Mouse (Mus musculus) heart, embryonic 13.5 days (tissue): ENCODE data around the gene Krt81. TPM values are rescaled to one million over a fixed set of nuclear protein-coding genes. Genes with fewer than 3 reads are reported as not detected.

Source experiments
- ATAC-seq: fragments of 200-750 bp; cut with Nextera tagmentation; 2 replicates; pipeline ENCODE4 v1.8.0; 2017; ENCODE audit warnings: moderate TSS enrichment; ENCODE audit not compliant: insufficient number of reproducible peaks, low FRiP score, low TSS enrichment; ENCODE audit errors: extremely low read depth
- H3K27ac ChIP-seq: fragments of 300-500 bp; sonication (generic); replicated peaks from 2 replicates; pipeline ENCODE4 v1.5.1; 2015; ENCODE audit warnings: moderate library complexity, mild to moderate bottlenecking, inconsistent platforms
- H3K27me3 ChIP-seq: fragments of 300-500 bp; sonication (generic); replicated peaks from 2 replicates; pipeline ENCODE4 v1.6.1; 2015; ENCODE audit warnings: mild to moderate bottlenecking, inconsistent platforms
- H3K36me3 ChIP-seq: fragments of 300-500 bp; sonication (generic); 2 replicates; pipeline ENCODE4 v1.6.1; 2015; ENCODE audit warnings: mild to moderate bottlenecking, inconsistent platforms
- H3K4me1 ChIP-seq: fragments of 300-500 bp; sonication (generic); 2 replicates; pipeline ENCODE4 v1.6.1; 2015; ENCODE audit warnings: inconsistent platforms
- H3K4me2 ChIP-seq: fragments of 300-500 bp; sonication (generic); 2 replicates; pipeline ENCODE4 v1.6.1; 2015; ENCODE audit warnings: inconsistent platforms, mild to moderate bottlenecking, moderate library complexity
- H3K4me3 ChIP-seq: fragments of 300-500 bp; sonication (generic); 2 replicates; pipeline ENCODE4 v1.5.1; 2015; ENCODE audit warnings: moderate library complexity, mild to moderate bottlenecking, inconsistent platforms
- H3K9ac ChIP-seq: fragments of 300-500 bp; sonication (generic); 2 replicates; pipeline ENCODE4 v1.6.1; 2015; ENCODE audit warnings: inconsistent platforms, mild to moderate bottlenecking, moderate library complexity
- H3K9me3 ChIP-seq: fragments of 300-500 bp; sonication (generic); 2 replicates; pipeline ENCODE4 v1.6.1; 2016; ENCODE audit warnings: inconsistent platforms
- WGBS: fragments of 180-500 bp; shearing (Covaris S2); methylation state at CpG from one replicate; pipeline ENCODE4 v1.1.7; 2015; ENCODE audit warnings: mixed read lengths; 5-methylcytosine and 5-hydroxymethylcytosine counted together
- polyA plus RNA-seq: library from polyadenylated mRNA; unstranded; fragments of >200 nt; fragmentation: Nextera tagmentation; extraction: Ambion mirVana; gene quantifications from 2 replicates; pipeline ENCODE4 v1.2.1, GENCODE M21; 2015

Gene Krt81
- polyA plus RNA-seq, 1 experiment from 2014 or later: not detected

DNA sequence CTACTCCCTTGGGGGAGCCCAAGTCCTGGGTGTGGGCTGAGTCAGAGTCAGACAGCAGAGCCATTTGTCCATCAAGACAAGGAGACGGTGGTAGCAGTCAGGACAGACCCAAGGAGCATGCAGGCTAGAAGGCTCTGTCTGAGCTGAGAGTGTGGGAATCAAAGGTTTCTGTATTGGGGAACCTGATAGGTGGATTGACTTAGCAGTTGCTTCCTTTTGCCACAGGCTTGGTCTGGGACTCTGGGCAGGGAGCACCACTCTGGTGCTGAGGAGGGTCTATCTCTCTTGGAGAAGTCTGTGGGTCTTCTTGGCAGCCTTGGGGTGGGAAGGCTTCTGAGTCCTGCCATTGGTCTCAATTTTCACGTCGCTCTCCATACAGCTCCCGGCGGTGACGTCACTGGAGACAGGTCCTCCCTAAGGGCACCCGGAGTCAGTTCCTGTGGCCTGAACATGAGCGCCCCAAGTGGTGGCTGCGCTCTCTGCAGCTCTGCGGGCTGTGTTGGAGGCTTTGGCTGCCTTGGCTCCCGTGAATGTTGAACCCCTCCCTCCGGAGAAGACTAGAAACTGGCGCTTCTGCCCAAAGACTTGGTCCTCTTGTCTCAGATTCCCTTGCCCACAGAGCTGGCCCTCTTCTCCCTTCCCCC, 10.3 kb downstream of the Krt81 start:
- Histone ChIP-seq H3K9me3 (peaks cover 4% of the 10 kb centered on the region; the same call in 1 of the 2 replicates), H3K9ac (no peak overlapping the region), H3K27me3 (peaks cover 12% of the 10 kb centered on the region; the same call in 1 of the 2 replicates), H3K4me1 (peaks cover 6% of the 10 kb centered on the region; the same call in 1 of the 2 replicates), H3K4me3 (no peak overlapping the region), H3K4me2 (peak overlapping the region; percentile 42), H3K27ac (no peak overlapping the region), H3K36me3 (no peaks in the 10 kb centered on the region)
- WGBS: 6% methylated on average over 13 of the region's 13 CpGs
- ATAC-seq: no peak

DNA sequence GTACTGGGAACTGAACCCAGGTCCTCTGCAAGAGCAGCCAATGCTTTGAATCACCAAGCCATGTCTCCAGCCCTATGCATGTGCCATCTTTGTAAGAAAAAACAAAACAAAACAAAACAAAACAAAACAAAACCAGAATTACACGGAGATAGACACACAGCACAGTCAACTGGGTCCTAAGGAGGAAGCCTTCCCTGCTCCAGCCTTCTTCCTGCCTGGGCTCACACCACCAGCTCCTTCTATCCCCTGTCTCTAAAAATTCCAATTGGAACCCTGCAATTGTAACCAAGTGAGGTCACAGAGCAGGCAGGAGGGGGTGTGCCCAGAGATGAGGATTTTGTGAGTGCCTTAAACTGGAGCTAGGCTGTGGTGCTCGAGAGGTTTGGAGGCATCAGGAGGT, 16.1 kb downstream of the Krt81 start, which contains the start of gene Krt88:
TSS of gene Krt88 (plus strand) at position 301 of the 400 bp plus-strand sequence.
- H3K4me2 ChIP-seq: peak within 1 kb of the TSS; percentile 26; the same call in 1 of the 2 replicates
- no peaks in the 10 kb centered on the region for H3K9me3 ChIP-seq
- ATAC-seq: no peak
- no peak within 1 kb of the TSS for H3K4me3 ChIP-seq
- H3K4me1 ChIP-seq: no peaks in the 10 kb centered on the region
- H3K36me3 ChIP-seq: no peaks in the 10 kb centered on the region
- H3K27me3 ChIP-seq: peaks cover 10% of the 10 kb centered on the region; the same call in 1 of the 2 replicates
- 57% methylated on average over 2 of the region's 2 CpGs for WGBS
- no peak within 1 kb of the TSS for H3K27ac ChIP-seq
- no peak within 1 kb of the TSS for H3K9ac ChIP-seq

DNA sequence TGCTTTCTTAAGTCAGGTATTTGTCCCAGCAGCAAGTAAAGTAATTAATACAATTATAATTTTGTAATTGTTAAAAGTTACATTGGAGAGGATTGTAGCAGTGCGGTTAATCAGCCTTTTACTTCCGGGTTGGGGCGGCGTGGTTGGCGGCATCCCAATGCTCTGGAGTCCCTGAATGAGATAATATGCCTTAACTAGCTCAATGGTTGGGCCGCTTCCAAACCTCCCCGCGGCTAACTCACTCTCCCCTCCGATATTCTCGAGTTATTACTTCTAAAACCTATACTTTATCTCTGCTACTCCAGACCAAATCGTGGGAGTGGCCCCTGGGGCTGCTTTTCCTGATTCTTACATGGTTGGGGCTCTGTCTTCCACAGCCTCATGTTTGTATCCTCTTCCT, 17.0 kb downstream of the Krt81 start:
- Histone ChIP-seq H3K4me3 (no peak overlapping the region), H3K4me1 (no peaks in the 10 kb centered on the region), H3K36me3 (no peaks in the 10 kb centered on the region), H3K27ac (no peak overlapping the region), H3K9me3 (no peaks in the 10 kb centered on the region), H3K9ac (no peak overlapping the region), H3K4me2 (peak overlapping the region; percentile 26; the same call in 1 of the 2 replicates), H3K27me3 (peaks cover 13% of the 10 kb centered on the region; the same call in 1 of the 2 replicates)
- no peak for ATAC-seq
- WGBS: 52% methylated on average over 11 of the region's 11 CpGs

DNA sequence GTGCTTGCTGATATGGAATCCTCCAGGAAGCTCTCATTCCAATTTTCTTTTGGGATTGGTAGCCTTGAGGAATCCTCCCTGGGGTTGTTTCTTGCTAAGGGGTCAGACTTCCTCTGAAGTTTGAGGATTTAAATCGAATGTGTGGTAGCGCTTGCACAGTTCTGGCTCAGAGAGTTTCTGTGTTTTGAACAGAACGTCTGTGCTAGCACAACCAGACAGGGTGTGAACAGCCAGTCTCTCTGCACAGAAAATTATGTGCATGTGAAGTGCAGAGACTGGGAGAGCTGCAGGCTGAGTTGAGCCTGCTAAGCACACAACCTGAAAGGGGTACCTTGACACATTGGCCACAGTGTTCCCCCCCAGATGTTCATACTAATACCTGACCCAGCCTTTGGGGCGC, 22.7 kb downstream of the Krt81 start:
- Histone ChIP-seq H3K9me3 (no peaks in the 10 kb centered on the region), H3K4me3 (no peak overlapping the region), H3K36me3 (no peaks in the 10 kb centered on the region), H3K4me2 (no peak overlapping the region), H3K9ac (no peak overlapping the region), H3K27me3 (peaks cover 68% of the 10 kb centered on the region), H3K4me1 (peaks cover 5% of the 10 kb centered on the region), H3K27ac (no peak overlapping the region)
- no peak for ATAC-seq
- 61% methylated on average over 4 of the region's 4 CpGs for whole genome bisulfite sequencing

DNA sequence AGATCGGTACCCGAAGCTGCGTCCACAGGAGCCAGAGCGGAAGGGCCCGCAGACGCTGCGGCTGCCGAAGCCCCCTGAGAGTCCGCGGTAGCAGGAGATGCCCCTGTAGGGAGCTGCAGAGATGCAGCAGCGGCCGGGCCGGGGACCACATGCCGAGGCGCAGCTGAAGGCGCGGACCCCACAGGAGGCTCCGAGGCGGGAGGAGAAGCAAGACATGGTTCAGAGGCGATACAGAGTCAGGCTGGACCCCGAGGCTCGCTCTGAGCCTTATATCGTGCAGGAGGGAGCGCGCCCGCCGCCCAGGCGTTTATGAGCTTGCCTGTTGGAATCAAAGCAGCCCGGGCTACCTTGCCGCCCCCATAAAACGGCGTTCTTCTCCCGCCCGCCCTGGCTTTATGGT, 25.0 kb downstream of the Krt81 start, which contains the start of gene Krt87:
TSS of gene Krt87 (minus strand) at position 250 of the 400 bp plus-strand sequence.
- peak within 1 kb of the TSS; percentile 40; the same call in 1 of the 2 replicates for H3K9ac ChIP-seq
- peaks cover 5% of the 10 kb centered on the region for H3K4me1 ChIP-seq
- H3K27ac ChIP-seq: no peak within 1 kb of the TSS
- 3% methylated on average over 34 of the region's 34 CpGs for WGBS
- peak within 1 kb of the TSS; percentile 35 for H3K4me3 ChIP-seq
- H3K27me3 ChIP-seq: peaks cover 78% of the 10 kb centered on the region
- H3K36me3 ChIP-seq: no peaks in the 10 kb centered on the region
- H3K4me2 ChIP-seq: peak within 1 kb of the TSS; percentile 58
- no peaks in the 10 kb centered on the region for H3K9me3 ChIP-seq
- no peak for ATAC-seq

DNA sequence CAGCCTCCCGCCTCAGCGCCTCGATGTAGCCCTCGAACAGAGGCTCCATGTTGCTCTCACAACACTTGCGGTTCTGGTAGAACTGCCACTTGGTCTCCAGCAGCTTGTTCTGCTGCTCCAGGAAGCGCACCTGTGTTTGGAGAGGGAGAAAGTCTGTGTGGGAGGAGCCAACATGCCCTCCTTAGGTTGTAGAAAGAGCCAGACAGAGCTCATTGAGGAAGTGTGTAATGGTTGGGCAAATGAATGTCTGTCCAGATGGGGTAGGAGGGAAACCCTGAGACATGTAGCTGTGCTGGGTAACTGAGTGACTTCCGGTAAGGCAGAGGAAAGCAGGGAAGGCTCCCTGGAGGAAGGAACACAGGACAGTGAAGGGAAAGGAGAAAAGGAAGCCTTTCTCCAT, 26.9 kb downstream of the Krt81 start:
- 77% methylated on average over 7 of the region's 7 CpGs for WGBS
- Histone ChIP-seq H3K27me3 (peaks cover 71% of the 10 kb centered on the region), H3K4me3 (no peak overlapping the region), H3K9ac (no peak overlapping the region), H3K9me3 (no peaks in the 10 kb centered on the region), H3K4me1 (peaks cover 5% of the 10 kb centered on the region), H3K27ac (no peak overlapping the region), H3K36me3 (no peaks in the 10 kb centered on the region), H3K4me2 (no peak overlapping the region)
- ATAC-seq: no peak

DNA sequence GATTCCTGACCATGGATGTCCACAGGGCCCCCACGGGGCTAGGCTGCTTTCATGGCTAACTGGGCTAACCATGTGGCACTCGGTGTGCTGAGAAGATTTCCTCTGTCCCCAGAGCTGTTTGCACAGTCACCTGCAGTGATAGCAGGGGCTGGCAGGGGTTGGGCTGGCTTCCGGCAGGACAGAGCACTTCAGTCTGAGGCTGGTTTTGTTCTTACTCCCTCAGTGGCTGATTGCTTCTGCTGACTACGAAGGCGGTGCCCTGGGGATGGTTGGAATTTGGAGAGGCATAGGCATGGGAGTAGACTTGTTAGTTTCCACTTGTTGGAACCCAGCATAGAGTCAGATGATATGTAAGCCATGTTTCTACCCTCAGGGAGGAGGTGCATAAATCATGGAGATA, 38.6 kb downstream of the Krt81 start:
- Histone ChIP-seq H3K4me1 (0 out of 2 replicates have a peak, but pooled peaks cover 3% of the 10 kb centered on the region), H3K36me3 (no peaks in the 10 kb centered on the region), H3K4me3 (no peak overlapping the region), H3K4me2 (no peak overlapping the region), H3K27ac (no peak overlapping the region), H3K9ac (no peak overlapping the region), H3K27me3 (peaks cover 26% of the 10 kb centered on the region), H3K9me3 (no peaks in the 10 kb centered on the region)
- ATAC-seq: no peak
- WGBS: 18% methylated on average over 5 of the region's 5 CpGs

DNA sequence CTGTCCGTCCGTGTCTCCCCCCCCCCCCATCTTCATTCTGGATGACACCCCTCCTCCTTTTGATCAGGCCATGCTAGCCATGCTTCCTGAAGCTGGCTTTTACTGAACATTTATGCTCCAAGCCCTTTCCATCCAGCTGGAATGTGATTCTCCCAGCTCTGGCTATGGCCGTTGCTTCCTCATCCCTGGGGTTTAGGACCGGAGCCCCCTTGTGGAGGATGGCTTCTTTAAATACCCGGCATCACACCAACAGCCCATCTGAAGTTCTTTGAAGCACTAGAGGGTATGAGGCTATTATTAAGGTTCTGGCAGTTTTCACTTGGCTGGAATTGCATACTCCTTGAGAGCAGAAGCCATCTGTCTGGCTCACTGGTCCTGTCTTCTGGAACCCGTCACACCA, 42.6 kb downstream of the Krt81 start:
- H3K27ac ChIP-seq: no peak overlapping the region
- 0 out of 2 replicates have a peak, but pooled peaks cover 3% of the 10 kb centered on the region for H3K4me1 ChIP-seq
- no peak overlapping the region for H3K9ac ChIP-seq
- H3K36me3 ChIP-seq: no peaks in the 10 kb centered on the region
- no peak overlapping the region for H3K4me3 ChIP-seq
- ATAC-seq: no peak
- H3K9me3 ChIP-seq: no peaks in the 10 kb centered on the region
- H3K4me2 ChIP-seq: no peak overlapping the region
- 47% methylated on average over 6 of the region's 6 CpGs for WGBS
- peaks cover 16% of the 10 kb centered on the region for H3K27me3 ChIP-seq

DNA sequence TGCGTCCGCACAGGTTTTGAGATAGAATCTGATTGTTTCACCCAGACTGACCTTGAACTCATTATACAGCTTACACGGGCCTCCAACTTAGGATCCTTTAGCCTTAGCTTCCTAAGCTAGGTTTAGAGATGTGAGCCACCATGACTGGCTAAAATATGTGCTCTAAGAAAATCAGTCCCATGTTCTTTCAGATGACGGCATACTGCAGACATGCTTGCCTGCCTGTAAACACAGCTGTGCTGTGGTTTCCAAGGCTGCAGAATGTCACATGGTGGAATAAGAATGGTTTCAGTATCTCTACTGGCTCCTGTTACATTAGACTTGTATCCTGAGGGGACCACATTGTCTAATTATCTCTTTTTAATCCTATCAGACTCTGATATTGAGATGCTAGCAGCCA, 44.6 kb downstream of the Krt81 start:
- WGBS: 81% methylated on average over 4 of the region's 4 CpGs
- Histone ChIP-seq H3K4me3 (no peak overlapping the region), H3K27ac (no peak overlapping the region), H3K27me3 (peaks cover 25% of the 10 kb centered on the region), H3K9me3 (no peaks in the 10 kb centered on the region), H3K9ac (no peak overlapping the region), H3K36me3 (no peaks in the 10 kb centered on the region), H3K4me2 (no peak overlapping the region), H3K4me1 (no peaks in the 10 kb centered on the region)
- ATAC-seq: no peak

DNA sequence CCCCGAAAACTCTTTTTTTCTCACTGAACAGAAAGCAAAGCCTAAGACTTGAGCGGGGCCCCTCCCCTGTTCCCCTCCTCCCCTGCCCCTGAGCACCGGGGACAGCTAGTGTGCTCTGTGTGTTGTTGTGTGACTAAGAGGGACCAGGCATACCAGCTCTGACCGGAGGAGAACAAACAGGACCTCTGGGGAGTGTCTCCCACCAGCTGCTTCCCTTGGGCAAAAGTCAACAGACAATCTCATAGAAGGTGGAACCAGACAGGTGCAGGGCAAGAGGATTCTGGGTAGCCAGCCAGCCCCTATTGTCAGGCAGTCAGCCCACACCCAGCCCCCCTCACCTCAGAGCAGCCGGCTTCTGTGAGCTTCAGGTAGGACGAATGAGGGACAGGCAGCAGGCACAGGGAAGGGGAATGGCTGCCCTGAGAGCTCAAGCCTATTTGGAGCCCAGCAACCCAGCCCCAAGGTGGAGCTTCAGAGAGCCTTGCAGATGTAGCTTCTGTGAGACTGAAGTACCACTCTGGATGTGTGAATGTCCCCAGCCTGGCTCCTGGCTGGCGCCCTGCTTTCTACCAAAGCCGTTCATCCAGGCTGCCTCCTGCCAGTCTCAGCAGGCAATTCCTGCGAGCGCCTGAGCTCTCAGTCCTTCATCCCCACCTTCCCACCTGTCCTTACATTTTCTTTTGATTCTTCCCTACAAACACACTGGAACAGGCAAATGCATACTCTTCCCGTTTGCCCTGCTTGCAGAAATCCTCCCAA, 48.6 kb downstream of the Krt81 start:
- WGBS: 43% methylated on average over 11 of the region's 11 CpGs
- Histone ChIP-seq H3K9ac (0 out of 2 replicates have a peak overlapping the region, but pooled peaks have one; percentile 10), H3K4me2 (no peak overlapping the region), H3K4me3 (no peak overlapping the region), H3K9me3 (no peaks in the 10 kb centered on the region), H3K27me3 (peaks cover 45% of the 10 kb centered on the region), H3K27ac (no peak overlapping the region), H3K4me1 (peaks cover 12% of the 10 kb centered on the region), H3K36me3 (no peaks in the 10 kb centered on the region)
- no peak for ATAC-seq

DNA sequence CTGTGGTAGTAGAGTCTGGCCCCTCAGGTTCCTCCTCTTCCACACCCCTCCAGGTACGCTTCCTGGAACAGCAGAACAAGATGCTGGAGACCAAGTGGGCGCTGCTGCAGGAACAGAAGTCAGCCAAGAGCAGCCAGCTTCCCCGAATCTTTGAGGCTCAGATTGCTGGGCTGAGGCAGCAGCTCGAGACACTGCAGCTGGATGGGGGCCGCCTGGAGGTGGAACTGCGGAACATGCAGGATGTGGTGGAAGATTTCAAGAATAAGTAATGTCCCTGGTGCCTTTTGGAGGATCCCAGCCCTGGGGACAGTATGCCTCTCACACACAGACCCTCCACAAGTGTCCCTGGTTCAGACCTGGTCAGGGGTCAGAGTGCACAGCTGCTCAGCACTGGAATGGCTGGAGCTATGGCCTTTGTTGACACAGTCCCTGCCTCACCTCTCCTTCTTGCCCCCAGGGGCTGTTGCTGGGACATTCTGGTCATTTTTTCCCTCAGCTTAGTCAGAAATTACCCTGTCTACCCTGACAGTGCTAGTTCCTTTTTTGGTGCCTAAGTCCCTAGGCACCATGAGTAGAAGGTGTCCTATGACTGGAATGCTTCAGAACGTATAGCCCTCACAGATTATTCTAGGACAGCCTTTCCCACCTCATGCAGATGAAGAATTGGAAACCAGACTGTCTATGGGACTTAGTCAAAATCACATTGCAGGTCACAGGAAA, 49.5 kb downstream of the Krt81 start:
- Histone ChIP-seq H3K27me3 (peaks cover 40% of the 10 kb centered on the region), H3K9me3 (no peaks in the 10 kb centered on the region), H3K4me2 (0 out of 2 replicates have a peak overlapping the region, but pooled peaks have one; percentile 32), H3K9ac (no peak overlapping the region), H3K27ac (no peak overlapping the region), H3K36me3 (no peaks in the 10 kb centered on the region), H3K4me3 (no peak overlapping the region), H3K4me1 (peaks cover 12% of the 10 kb centered on the region)
- WGBS: 42% methylated on average over 7 of the region's 7 CpGs
- no peak for ATAC-seq
